Mouse (Mus musculus) frontal cortex, postnatal 36 days (tissue): ENCODE measurements around the gene Ddx20.

Experiments used
- DNase-seq, 2 experiments: peaks; one replicate each; pipeline ENCODE4 v3.0.0; 2022; ENCODE audit warnings: low spot score in 2 of 2

The Ddx20 gene

DNA sequence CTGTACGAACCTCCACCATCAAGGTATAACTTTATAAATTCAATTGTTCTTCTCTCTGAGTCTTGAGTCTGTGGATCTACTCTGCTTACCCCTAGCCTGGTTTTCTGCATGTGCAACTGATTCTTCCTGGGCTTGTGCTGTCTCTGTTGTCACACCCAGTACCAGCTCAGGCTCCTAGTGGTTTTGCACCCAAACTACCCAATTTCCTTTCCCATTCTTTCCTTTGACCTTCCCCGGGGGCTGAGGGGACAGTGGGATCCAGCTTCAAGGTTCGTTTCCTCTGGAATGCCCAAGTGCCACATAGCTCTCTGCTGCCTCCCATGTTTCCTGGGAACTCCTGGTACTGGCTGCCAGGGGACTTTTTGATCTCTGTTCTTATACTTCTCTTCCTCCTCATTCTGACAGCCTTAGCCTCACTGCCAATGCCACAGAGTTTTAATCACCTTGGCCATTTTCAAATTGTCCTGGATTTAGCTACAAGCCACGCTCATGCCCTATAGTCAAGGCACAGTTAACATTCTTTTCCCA, 20.3 kb downstream of the Ddx20 start:
- no peak for DNase-seq

DNA sequence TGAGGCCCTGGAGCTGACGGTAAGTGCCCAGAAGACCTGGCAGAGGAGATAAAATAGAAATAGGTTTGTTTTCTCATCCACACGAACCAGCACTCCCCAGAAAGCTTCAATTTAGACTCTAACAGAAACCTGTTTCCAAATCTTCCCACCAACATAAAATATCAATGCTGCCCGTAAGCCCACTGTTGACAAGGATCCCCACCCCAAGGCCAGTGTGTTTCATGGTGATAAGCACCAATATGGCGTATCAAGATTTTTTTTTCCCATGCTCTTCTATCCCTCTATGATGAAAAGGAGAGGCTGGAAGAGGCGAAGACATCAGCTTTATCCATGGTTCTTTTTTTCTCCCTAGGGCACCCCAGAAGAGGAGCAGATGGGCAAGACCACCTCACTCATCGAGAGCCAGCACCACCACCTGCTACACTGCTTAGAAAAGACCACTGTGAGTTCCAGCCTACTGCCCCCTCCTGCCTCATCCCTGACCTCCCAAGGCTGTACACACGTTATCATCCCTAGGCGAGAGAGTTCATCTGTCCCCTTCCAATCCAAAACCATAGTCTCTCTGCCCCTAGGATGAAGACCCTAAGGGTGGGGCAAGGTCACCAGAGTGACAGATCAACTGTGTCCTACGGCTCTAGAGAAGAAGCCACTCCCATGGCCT, 22.1 kb downstream of the Ddx20 start:
- no peak for DNase-seq

DNA sequence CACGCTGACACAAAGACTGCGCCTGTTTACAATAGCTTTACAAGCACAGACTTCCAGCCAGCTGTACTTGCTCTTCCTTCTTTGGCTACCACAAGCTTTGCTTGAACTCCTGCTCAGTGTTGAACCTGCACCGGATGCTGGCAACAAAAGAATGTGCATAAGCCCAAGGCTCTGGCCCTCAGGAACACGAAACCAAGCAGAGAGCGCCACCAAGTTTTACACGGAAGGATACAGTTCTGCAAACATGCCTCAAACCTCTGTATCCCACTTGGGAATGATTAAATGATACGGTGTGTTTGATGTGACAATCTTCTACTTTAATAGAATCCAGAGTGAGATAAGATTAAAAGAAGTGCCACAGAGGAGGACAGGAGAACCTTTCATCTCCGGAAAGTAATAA, 24.3 kb downstream of the Ddx20 start:
- no peak for DNase-seq

DNA sequence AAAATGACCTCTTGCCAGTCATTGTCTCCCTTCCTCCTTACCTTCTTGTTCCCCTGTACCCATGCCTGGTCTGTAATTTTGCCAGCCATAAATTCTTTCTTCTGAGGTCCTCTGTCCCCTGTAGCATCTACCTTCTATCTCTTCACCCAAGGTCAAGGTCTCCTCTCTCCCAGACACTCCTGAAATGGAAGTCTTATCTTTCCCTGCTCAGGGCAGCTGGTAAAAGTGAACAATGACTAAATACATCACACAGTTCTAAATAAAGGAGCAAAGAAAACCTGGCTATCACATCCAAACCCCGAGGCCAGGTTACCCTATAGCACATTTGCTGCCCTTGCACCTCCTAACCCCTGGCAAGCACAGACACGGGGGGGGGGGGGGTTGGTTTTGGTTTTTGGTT, 26.8 kb downstream of the Ddx20 start:
- DNase-seq, result no peak

DNA sequence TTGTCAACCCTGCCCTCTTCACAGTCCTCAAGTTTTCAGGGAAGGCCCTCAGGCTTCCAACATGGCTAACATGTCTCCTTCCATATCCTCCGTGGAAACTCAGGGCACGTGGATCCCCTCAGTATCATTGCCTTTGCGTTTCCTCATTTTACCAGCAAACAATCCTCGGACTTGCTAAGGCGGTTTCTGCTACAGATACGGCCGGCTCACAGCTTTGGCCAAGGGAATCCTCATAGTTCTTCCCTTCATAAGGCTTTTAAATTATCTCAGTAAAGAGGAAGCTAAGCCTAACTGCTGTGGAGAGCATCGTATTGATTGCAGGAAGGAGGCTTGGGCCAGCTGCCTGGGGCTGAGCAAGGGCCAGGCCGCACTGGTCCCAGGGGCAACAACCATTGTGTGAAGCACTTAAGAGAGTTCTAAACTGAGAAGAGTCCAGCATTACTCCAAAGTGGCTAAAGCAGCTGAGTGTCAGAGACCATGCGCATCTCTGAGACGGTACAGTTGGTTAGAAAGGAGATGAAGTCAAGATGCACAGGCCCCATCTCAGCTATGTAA, 32.3 kb downstream of the Ddx20 start:
- no peak for DNase-seq

DNA sequence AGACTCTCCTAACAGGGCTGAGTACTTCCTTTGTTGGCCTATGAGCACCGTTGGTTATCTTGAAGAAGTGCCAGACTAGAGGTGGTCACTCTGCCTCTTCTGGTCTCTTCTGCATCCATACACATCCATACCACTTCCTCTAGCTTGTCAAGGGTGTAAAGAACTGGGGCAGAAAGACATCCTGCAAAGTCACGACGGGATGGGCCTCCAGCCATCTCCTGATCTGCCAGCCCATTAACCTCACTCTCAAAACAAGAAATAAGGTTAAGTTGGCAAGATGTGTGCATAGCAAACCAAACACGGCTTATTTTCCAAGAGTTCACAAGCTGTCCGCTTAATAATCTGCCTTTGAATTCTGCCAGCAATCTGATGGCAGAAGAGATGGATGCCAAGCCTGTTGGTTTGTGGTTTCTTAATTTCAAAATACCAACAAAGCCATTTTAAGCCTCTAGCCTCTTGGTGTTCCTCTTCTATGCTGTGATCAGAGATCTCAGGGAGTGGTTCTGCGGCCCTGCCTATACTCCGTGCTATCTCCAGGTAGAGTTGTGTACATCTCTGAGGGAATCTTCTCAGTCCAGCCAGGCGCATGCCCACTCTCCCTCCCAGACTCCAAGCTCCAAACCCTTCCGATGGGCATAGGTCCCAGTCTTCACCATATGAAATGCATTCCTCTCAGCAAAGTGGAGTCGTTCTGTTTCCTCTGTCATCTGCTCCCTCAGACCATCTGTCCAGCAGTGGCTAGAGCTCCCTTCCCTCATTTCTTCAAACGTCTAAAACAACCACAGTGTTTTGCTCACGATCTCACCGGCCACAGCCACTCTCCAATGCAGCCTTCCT, 33.6 kb downstream of the Ddx20 start:
- DNase-seq, result peak in 1 of 2 experiments; percentile 34

DNA sequence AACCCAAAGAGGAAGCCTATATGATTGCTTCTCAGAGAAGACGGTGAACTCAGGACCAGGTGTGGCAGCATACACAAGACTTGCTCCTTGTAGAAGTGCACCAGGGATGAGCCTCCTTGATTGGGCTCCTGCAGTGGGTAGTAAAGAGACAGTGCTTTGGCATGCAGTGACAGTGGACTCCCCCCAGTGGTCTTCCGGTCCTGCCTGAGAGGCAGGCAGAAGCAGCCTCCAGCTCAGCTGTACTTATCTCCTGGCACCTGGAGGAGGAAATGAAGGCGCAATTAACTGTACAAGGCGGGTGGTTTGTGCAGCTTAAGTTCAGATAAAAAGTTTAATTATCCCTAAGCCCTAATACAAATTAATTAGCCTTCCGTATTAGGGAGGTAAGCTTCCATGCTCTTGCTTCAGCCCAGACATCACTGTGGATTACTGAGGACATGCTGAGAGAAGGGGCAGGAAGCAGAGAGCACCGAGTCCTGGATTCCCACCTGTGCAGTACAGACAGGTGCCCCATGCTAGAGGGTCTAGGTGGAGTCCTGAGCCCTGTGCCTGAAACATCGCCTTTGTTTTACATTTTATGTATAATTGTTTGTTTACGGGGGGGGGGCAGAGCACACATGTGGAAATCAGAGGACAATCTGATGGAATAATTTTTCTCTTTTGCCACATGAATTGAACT, 38.3 kb downstream of the Ddx20 start:
- no peak for DNase-seq

DNA sequence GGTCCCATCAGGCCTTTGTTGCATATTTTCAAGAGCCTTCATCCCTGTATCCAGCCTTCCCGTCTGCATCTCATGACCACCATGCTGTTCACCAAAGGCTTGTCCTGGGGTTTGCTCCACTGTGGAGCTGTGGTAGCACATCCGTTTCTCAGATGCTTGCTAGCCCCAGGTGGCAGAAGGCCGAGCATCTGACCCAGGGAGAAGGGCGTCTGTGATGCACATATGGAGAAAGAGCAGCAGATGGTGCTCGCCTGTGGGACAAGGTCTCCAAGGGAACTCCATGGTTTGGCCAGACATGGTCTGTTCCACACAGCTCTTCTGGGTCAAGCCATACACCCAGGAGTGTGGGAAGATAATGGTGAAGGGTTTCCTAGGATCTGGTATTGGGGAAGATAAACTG, 43.8 kb downstream of the Ddx20 start:
- DNase-seq, result no peak

DNA sequence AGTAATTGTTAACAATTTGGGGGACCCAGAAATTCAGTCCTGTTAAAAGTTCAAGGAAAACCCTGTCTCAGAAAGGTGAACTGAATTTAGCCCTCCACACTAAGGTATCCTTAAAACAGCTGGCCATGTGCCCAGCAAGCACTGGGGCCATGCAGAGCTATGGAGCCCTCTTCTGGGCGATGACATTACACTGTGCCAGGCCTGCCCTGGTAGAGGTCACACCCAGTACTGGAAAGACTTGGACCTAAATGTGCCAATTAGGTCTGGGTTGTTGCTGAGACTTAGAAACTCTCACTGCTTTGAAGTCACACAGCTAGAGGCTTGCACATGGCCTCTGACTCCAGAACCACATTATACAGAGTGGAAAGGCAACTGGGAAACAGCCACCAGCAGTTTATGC, 45.2 kb downstream of the Ddx20 start:
- DNase-seq, result peak in 1 of 2 experiments; percentile 37

DNA sequence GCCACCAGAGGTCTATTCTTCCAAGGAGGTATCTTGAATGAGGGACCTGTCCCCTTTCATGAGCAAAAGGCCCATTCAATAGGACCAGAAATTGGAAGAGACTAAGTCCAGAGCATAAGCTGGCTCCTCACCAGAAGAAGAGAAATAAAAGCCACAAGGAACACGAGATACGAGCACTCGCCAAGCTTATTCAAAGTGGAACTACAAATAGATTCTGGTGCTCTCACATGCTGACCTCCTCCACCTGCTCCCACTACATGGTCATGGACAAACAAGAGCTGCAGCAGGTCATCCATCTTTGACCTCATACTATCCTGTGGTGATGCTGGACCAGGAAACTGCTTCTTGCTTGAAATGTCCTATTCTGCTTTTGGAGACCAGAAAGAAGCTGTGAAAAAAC, 54.4 kb downstream of the Ddx20 start:
- no peak for DNase-seq

DNA sequence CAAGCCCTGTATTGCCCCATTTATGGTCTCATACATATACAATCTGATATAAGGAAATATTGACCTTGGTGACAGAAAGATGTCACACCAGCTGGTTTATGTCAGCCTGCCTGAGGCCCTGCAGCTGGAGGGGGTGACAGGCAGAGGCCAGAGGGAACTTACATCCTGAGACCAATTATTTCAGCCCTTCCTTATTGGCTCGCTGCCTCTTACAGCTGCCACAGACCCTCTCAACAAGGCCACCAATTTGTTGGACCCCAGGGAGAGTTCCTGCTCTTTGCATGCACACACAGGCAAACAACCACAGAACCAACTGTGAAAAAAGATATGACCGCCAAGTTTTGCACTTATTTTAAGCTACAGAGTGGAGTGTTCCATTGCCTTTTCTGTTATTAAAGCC, 55.1 kb downstream of the Ddx20 start:
- no peak for DNase-seq
